Mouse (Mus musculus): ENCODE results near the gene Nrl. TPM values are rescaled to one million over a fixed set of nuclear protein-coding genes. Genes with fewer than 3 reads are reported as not detected.

Nrl gene
- polyA plus RNA-seq, 1 experiment from 2014 or later: not detected

- no peaks in the 10 kb centered on the region for H3K9me3 ChIP-seq (ENCODE audit: control insufficient read depth, low read length)
- H3K27me3 ChIP-seq (ENCODE audit: control insufficient read depth, insufficient read depth, low read length): no peaks in the 10 kb centered on the region
- no peaks in the 10 kb centered on the region for H3K4me1 ChIP-seq (ENCODE audit: control insufficient read depth, insufficient read depth, low read length)
- 88% methylated on average over 6 of the region's 6 CpGs for WGBS
- H3K4me2 ChIP-seq (ENCODE audit: low read depth): no peak overlapping the region
- no peak overlapping the region for H3K4me3 ChIP-seq (ENCODE audit: low read depth, low read length)
- ATAC-seq (ENCODE audit: insufficient read depth, low FRiP score, low TSS enrichment) (no peak), DNase-seq (ENCODE audit: low spot score) (no peak)
- H3K9ac ChIP-seq (ENCODE audit: low read length): no peak overlapping the region
- no peaks in the 10 kb centered on the region for H3K36me3 ChIP-seq (ENCODE audit: control insufficient read depth, insufficient read depth, low read length)
- H3K27ac ChIP-seq (ENCODE audit: low read depth, low read length): no peak overlapping the region
Measured at GRCm38 (mm10) chr14:55469821-55470220, 55.0 kb downstream of the Nrl start.

GRCm38 (mm10) chr14:55469041-55469440 is 55.7 kb downstream of the Nrl start:
- H3K27me3 ChIP-seq (ENCODE audit: control insufficient read depth, insufficient read depth, low read length): no peaks in the 10 kb centered on the region
- ATAC-seq (ENCODE audit: insufficient read depth, low FRiP score, low TSS enrichment): no peak
- no peak overlapping the region for H3K9ac ChIP-seq (ENCODE audit: low read length)
- no peak overlapping the region for H3K27ac ChIP-seq (ENCODE audit: low read depth, low read length)
- H3K4me3 ChIP-seq (ENCODE audit: low read depth, low read length): no peak overlapping the region
- no peaks in the 10 kb centered on the region for H3K9me3 ChIP-seq (ENCODE audit: control insufficient read depth, low read length)
- H3K4me1 ChIP-seq (ENCODE audit: control insufficient read depth, insufficient read depth, low read length): no peaks in the 10 kb centered on the region
- H3K4me2 ChIP-seq (ENCODE audit: low read depth): no peak overlapping the region
- WGBS: 89% methylated on average over 2 of the region's 2 CpGs
- H3K36me3 ChIP-seq (ENCODE audit: control insufficient read depth, insufficient read depth, low read length): no peaks in the 10 kb centered on the region
- DNase-seq (ENCODE audit: low spot score): no peak

Other genes with a start within 250 kb of the Nrl start
- 33.2 and 36.5 TPM in 2 replicates for gene Dhrs4, start 46.2 kb downstream of the Nrl start, polyA plus RNA-seq (2014; fragmentation: Nextera tagmentation; extraction: Ambion mirVana)
- 9.4 and 9.5 TPM in 2 replicates for gene Carmil3, start 34.3 kb downstream of the Nrl start, polyA plus RNA-seq (2014; fragmentation: Nextera tagmentation; extraction: Ambion mirVana)
- gene Cpne6, start 14.5 kb downstream of the Nrl start, polyA plus RNA-seq (2014; fragmentation: Nextera tagmentation; extraction: Ambion mirVana): 0.99 and 1.7 TPM in 2 replicates
- gene Pck2, start 15.3 kb upstream of the Nrl start, polyA plus RNA-seq (2014; fragmentation: Nextera tagmentation; extraction: Ambion mirVana): 14.5 and 14.7 TPM in 2 replicates
- gene Dcaf11, start 35.0 kb upstream of the Nrl start, polyA plus RNA-seq (2014; fragmentation: Nextera tagmentation; extraction: Ambion mirVana): 84.4 and 85.1 TPM in 2 replicates
- 0.80 TPM in 1 of 2 replicates, not detected in the other for gene A730061H03Rik, start 35.4 kb upstream of the Nrl start, polyA plus RNA-seq (2014; fragmentation: Nextera tagmentation; extraction: Ambion mirVana)
- 4.7 and 6.8 TPM in 2 replicates for gene Fitm1, start 50.6 kb upstream of the Nrl start, polyA plus RNA-seq (2014; fragmentation: Nextera tagmentation; extraction: Ambion mirVana)
- gene Psme1, start 53.1 kb upstream of the Nrl start, polyA plus RNA-seq (2014; fragmentation: Nextera tagmentation; extraction: Ambion mirVana): 112 and 123 TPM in 2 replicates
- gene Emc9, start 60.3 kb upstream of the Nrl start, polyA plus RNA-seq (2014; fragmentation: Nextera tagmentation; extraction: Ambion mirVana): 6.0 and 7.6 TPM in 2 replicates
- 188 and 218 TPM in 2 replicates for gene Psme2, start 66.1 kb upstream of the Nrl start, polyA plus RNA-seq (2014; fragmentation: Nextera tagmentation; extraction: Ambion mirVana)
- gene Rnf31, start 66.7 kb upstream of the Nrl start, polyA plus RNA-seq (2014; fragmentation: Nextera tagmentation; extraction: Ambion mirVana): 10.2 and 13.0 TPM in 2 replicates
- gene Irf9, start 78.6 kb upstream of the Nrl start, polyA plus RNA-seq (2014; fragmentation: Nextera tagmentation; extraction: Ambion mirVana): 5.7 and 5.9 TPM in 2 replicates
- 12.0 and 12.4 TPM in 2 replicates for gene Rec8, start 93.1 kb upstream of the Nrl start, polyA plus RNA-seq (2014; fragmentation: Nextera tagmentation; extraction: Ambion mirVana)
- gene Ipo4, start 111.0 kb upstream of the Nrl start, polyA plus RNA-seq (2014; fragmentation: Nextera tagmentation; extraction: Ambion mirVana): 99.2 and 104 TPM in 2 replicates
- 1.0 and 1.6 TPM in 2 replicates for gene Gm49378, start 112.9 kb upstream of the Nrl start, polyA plus RNA-seq (2014; fragmentation: Nextera tagmentation; extraction: Ambion mirVana)
- 64.2 and 65.8 TPM in 2 replicates for gene Tm9sf1, start 118.8 kb upstream of the Nrl start, polyA plus RNA-seq (2014; fragmentation: Nextera tagmentation; extraction: Ambion mirVana)
- gene Tssk4, start 125.2 kb upstream of the Nrl start, polyA plus RNA-seq (2014; fragmentation: Nextera tagmentation; extraction: Ambion mirVana): 0.89 and 0.93 TPM in 2 replicates
- 65.5 and 65.7 TPM in 2 replicates for gene Mdp1, start 135.5 kb upstream of the Nrl start, polyA plus RNA-seq (2014; fragmentation: Nextera tagmentation; extraction: Ambion mirVana)
- gene Gmpr2, start 147.0 kb upstream of the Nrl start, polyA plus RNA-seq (2014; fragmentation: Nextera tagmentation; extraction: Ambion mirVana): 53.1 and 66.7 TPM in 2 replicates
- gene Nedd8, start 147.1 kb upstream of the Nrl start, polyA plus RNA-seq (2014; fragmentation: Nextera tagmentation; extraction: Ambion mirVana): 573 and 583 TPM in 2 replicates
- 50.7 and 61.2 TPM in 2 replicates for gene Tinf2, start 156.8 kb upstream of the Nrl start, polyA plus RNA-seq (2014; fragmentation: Nextera tagmentation; extraction: Ambion mirVana)
- 0.37 and 0.57 TPM in 2 replicates for gene Tgm1, start 188.9 kb upstream of the Nrl start, polyA plus RNA-seq (2014; fragmentation: Nextera tagmentation; extraction: Ambion mirVana)
- gene Rabggta, start 197.3 kb upstream of the Nrl start, polyA plus RNA-seq (2014; fragmentation: Nextera tagmentation; extraction: Ambion mirVana): 26.5 and 29.3 TPM in 2 replicates
- gene Dhrs1, start 220.7 kb upstream of the Nrl start, polyA plus RNA-seq (2014; fragmentation: Nextera tagmentation; extraction: Ambion mirVana): 68.6 and 76.8 TPM in 2 replicates
- gene Nop9, start 220.7 kb upstream of the Nrl start, polyA plus RNA-seq (2014; fragmentation: Nextera tagmentation; extraction: Ambion mirVana): 51.9 and 53.8 TPM in 2 replicates
- gene Cideb, start 233.5 kb upstream of the Nrl start, polyA plus RNA-seq (2014; fragmentation: Nextera tagmentation; extraction: Ambion mirVana): 0.32 TPM in 1 of 2 replicates, not detected in the other
- gene Ltb4r2, start 236.4 kb upstream of the Nrl start, polyA plus RNA-seq (2014; fragmentation: Nextera tagmentation; extraction: Ambion mirVana): 0.20 and 0.52 TPM in 2 replicates
- 0.18 and 0.27 TPM in 2 replicates for gene Ltb4r1, start 241.0 kb upstream of the Nrl start, polyA plus RNA-seq (2014; fragmentation: Nextera tagmentation; extraction: Ambion mirVana)